Mouse (Mus musculus) embryonic facial prominence, embryonic 13.5 days (tissue): Measurements from ENCODE around the gene Dnase2a. TPM values are rescaled to one million over a fixed set of nuclear protein-coding genes. Genes with fewer than 3 reads are reported as not detected.

ENCODE experiments used
- ATAC-seq: fragments of 200-750 bp; cut with Nextera tagmentation; 2 replicates; pipeline ENCODE4 v1.8.0; 2017; ENCODE audit warnings: low read depth; ENCODE audit not compliant: insufficient number of reproducible peaks, insufficient read depth, low FRiP score, low TSS enrichment
- H3K27ac ChIP-seq: fragments of 300-500 bp; sonication (generic); 2 replicates; pipeline ENCODE4 v1.5.1; 2015; ENCODE audit warnings: moderate library complexity, mild to moderate bottlenecking, inconsistent platforms
- H3K27me3 ChIP-seq: fragments of 300-500 bp; sonication (generic); 2 replicates; pipeline ENCODE4 v1.6.1; 2015; ENCODE audit warnings: mild to moderate bottlenecking, inconsistent platforms
- H3K36me3 ChIP-seq: fragments of 300-500 bp; sonication (generic); 2 replicates; pipeline ENCODE4 v1.6.1; 2015; ENCODE audit warnings: mild to moderate bottlenecking, inconsistent platforms
- H3K4me1 ChIP-seq: fragments of 300-500 bp; sonication (generic); 2 replicates; pipeline ENCODE4 v1.6.1; 2015; ENCODE audit warnings: inconsistent platforms
- H3K4me2 ChIP-seq: fragments of 300-500 bp; sonication (generic); 2 replicates; pipeline ENCODE4 v1.6.1; 2015; ENCODE audit warnings: moderate library complexity, mild to moderate bottlenecking, inconsistent platforms
- H3K4me3 ChIP-seq: fragments of 300-500 bp; sonication (generic); 2 replicates; pipeline ENCODE4 v1.5.1; 2015; ENCODE audit warnings: mild to moderate bottlenecking, inconsistent platforms
- H3K9ac ChIP-seq: fragments of 300-500 bp; sonication (generic); 2 replicates; pipeline ENCODE4 v1.6.1; 2015; ENCODE audit warnings: mild to moderate bottlenecking, inconsistent platforms
- H3K9me3 ChIP-seq: fragments of 300-500 bp; sonication (generic); 2 replicates; pipeline ENCODE4 v1.6.1; 2016; ENCODE audit warnings: inconsistent platforms
- WGBS: fragments of 180-500 bp; shearing (Covaris S2); methylation state at CpG from one replicate; pipeline ENCODE4 v1.1.7; 2015; ENCODE audit warnings: mixed read lengths; 5-methylcytosine and 5-hydroxymethylcytosine counted together
- polyA plus RNA-seq: library from polyadenylated mRNA; unstranded; fragments of >200 nt; fragmentation: Nextera tagmentation; extraction: Ambion mirVana; gene quantifications from 2 replicates; pipeline ENCODE4 v1.2.1, GENCODE M21; 2015

Dnase2a gene
- polyA plus RNA-seq, 1 experiment from 2014 or later = 15.9 TPM

DNA sequence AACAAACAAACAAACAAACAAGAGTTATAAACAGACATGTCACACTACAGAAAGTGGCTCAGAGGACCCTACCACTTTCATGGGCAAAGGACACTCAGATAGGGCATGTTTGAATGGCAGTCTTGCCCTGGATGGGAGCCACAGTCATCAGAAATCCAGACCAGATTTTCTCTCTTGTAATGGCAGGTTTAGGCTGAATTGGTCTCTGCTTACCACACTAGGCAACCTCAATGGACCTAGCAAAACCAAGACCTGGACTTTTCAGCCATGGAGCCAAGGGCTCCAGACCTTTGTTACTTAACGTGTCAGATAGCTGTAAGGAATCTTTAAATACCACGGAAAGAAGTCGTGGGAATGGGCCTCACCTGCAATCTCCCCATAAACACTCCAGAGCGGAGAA is 35.3 kb downstream of the Dnase2a start:
- Histone ChIP-seq H3K36me3 (no peaks in the 10 kb centered on the region), H3K9ac (no peak overlapping the region), H3K9me3 (no peaks in the 10 kb centered on the region), H3K27me3 (peaks cover 88% of the 10 kb centered on the region), H3K4me1 (peaks cover 18% of the 10 kb centered on the region), H3K27ac (no peak overlapping the region), H3K4me2 (no peak overlapping the region), H3K4me3 (no peak overlapping the region)
- ATAC-seq = no peak
- 10% methylated on average over 4 of the region's 4 CpGs for WGBS

DNA sequence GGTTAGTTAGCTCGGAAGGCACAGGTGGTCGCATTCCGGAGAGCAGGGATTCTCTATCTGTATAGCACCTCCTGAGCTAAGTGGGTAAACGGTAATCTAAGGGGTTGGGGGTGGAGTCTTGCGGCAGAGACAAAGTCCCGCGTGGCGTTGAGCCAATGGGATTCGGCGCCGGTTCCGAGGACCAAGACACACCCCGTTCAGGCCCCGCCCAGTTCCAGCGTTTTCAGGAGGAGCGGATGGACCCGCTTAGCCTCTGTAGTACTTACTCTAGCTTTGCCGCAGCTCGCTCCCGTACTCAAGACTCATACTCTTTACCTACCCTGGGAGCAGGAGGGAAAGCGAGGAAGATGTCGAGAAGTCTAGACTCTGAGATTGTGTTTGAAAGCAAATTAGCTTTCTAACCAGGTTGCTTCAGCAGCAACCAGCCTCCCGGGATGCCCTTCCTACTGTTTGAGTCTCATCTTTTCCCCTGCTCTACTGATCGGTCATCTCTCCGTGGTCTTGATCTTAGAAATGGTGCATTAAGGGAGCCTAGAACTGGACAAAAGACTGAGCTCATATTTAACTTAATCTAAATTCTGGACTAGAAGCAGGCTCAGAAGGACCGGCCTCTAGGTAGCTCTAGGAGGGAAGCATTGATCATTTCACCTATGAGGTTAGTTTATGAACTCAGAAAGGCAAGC is 36.3 kb downstream of the Dnase2a start:
- peaks cover 85% of the 10 kb centered on the region for H3K27me3 ChIP-seq
- no peak overlapping the region for H3K9ac ChIP-seq
- WGBS = 2% methylated on average over 26 of the region's 26 CpGs
- peak overlapping the region; percentile 14; the same call in 1 of the 2 replicates for H3K4me2 ChIP-seq
- H3K4me3 ChIP-seq = peak overlapping the region; percentile 16
- no peaks in the 10 kb centered on the region for H3K36me3 ChIP-seq
- no peaks in the 10 kb centered on the region for H3K9me3 ChIP-seq
- H3K4me1 ChIP-seq = peaks cover 18% of the 10 kb centered on the region
- H3K27ac ChIP-seq = no peak overlapping the region
- no peak for ATAC-seq

DNA sequence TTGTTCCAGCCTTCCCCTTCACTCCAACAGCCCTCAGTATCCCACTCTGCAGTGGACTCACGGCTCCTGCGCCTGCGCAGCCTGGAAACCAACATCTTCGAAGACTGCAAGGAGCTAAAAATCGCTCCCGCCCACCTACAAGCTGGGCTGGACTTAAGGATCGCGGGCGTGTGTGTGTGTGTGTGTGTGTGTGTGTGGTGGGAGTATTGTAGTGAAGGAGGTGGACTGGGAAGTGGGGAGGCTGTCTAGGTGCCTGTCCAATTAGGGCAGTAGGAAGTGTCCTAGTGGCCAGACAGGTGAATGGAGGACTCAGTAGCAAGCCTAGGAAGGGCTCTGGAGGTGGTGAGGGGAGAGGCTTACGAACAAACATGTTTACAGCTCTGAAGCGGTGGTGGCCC is 36.9 kb downstream of the Dnase2a start:
- H3K27ac ChIP-seq = no peak overlapping the region
- H3K4me3 ChIP-seq = peak overlapping the region; percentile 47
- H3K27me3 ChIP-seq = peaks cover 88% of the 10 kb centered on the region
- H3K9ac ChIP-seq = no peak overlapping the region
- WGBS = 3% methylated on average over 11 of the region's 11 CpGs
- H3K4me2 ChIP-seq = peak overlapping the region; percentile 85; the same call in 1 of the 2 replicates
- H3K36me3 ChIP-seq = no peaks in the 10 kb centered on the region
- H3K9me3 ChIP-seq = no peaks in the 10 kb centered on the region
- no peak for ATAC-seq
- H3K4me1 ChIP-seq = peaks cover 18% of the 10 kb centered on the region

DNA sequence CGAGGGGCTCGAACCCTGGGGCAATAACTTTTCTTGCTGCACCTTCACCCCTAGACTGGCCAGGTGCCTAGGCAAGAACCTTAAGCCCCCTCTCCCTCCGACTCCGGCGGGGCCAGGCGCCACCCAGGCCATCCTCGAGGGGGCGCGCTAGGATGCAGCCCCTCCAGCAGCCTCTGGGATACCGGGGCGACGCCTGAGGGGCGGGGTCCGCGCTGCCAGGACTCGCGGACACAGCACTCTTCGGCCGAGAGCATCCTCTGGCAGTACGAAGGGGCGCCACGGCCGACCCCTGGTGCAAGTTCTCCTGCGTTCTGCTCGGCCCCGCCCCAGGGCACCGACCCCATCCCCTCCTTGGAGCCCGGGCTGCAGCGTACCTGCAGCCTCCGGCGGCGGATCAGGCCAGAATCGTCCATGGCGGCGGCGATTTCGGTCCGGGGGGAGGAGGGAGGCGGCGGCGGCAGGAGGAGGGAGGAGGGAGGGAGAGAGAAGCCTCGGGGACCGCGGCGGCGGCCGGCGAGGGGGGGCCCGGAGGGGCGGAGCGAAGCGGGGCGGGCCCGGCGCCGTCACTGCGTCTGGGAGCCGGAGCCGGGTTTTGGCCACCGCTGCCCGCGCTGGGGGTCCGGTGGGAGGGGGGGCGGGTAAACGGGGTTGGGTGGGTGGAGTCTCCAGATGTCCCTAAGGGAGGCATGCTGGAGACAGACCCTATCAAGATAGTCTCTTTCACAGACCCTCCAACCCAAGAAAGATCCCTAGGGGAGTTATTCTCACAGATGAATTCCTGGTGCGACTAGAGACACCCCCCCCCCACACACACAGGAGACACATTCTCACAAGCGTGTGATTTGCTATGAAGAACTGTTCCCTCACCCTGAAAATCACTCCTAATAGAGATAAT is 37.5 kb downstream of the Dnase2a start:
- H3K9ac ChIP-seq = 0 out of 2 replicates have a peak overlapping the region, but pooled peaks have one; percentile 32
- 1% methylated on average over 43 of the region's 67 CpGs for WGBS

DNA sequence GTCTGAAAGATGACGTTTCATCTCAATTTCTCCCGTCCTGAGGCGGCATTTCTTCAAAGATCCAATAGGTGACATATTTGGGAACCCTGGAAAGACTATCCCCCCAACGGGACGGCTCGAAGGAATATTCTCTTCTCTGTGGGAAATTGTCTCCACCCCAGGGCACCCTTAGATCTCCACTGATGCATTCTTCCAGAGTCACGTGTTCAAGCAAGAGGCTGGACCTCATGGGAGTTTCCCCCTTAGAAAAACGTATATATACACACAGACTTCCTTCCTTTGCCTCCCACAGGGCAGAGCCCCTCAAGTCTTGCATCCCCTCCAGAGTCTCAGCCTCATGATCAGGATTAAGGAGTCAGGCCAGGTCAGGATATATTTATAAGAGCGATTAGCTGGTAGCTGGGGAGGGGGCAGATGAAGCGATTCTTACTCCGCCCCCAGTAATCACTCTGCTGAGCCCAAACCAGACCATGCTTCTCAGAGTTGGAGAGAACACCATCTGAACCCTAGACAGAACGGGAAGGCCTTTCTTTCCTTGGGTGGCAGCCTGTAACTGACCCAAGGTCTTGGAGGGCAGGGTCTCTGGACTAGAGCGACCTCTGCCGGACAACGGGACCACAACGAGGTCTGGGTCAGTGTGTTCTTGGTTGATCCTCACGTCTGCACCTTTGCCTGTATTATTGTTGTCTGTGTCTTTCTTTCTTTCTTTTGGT is 38.3 kb downstream of the Dnase2a start, which contains the start of gene Rtbdn:
Gene Rtbdn (plus strand): TSS at position 464 of the 713 bp plus-strand sequence.
- Histone ChIP-seq H3K27ac (no peak within 1 kb of the TSS), H3K27me3 (peaks cover 90% of the 10 kb centered on the region), H3K4me3 (peak within 1 kb of the TSS; percentile 47), H3K36me3 (no peaks in the 10 kb centered on the region), H3K4me2 (peak within 1 kb of the TSS; percentile 85), H3K9ac (0 out of 2 replicates have a peak within 1 kb of the TSS, but pooled peaks have one; percentile 32), H3K4me1 (peaks cover 18% of the 10 kb centered on the region), H3K9me3 (no peaks in the 10 kb centered on the region)
- no peak for ATAC-seq
- 8% methylated on average over 17 of the region's 17 CpGs for WGBS

More for the DNA sequence above, 37.5 kb downstream of the Dnase2a start:
- ATAC-seq = 0 out of 2 replicates have a peak, but pooled peaks have one; percentile 13
- H3K4me1 ChIP-seq = peaks cover 18% of the 10 kb centered on the region
- peaks cover 88% of the 10 kb centered on the region for H3K27me3 ChIP-seq
- no peaks in the 10 kb centered on the region for H3K36me3 ChIP-seq
- H3K4me2 ChIP-seq = peak overlapping the region; percentile 85
- no peak overlapping the region for H3K27ac ChIP-seq
- H3K4me3 ChIP-seq = peak overlapping the region; percentile 47
- no peaks in the 10 kb centered on the region for H3K9me3 ChIP-seq

DNA sequence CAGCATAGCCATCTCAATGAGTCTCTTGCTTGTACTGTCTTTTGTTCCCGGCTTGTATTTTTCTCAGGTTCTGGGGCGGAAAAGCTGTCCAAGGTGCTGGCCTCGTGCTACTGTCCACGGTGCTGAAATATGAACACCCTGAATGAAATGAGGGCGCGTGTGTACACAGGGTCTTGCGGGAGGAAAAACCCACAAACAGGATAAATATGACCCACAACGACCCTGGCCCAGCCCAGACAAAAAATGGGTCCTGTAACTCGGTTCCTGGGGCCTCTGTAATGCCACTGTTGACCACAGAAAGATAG is 38.8 kb downstream of the Dnase2a start:
- ATAC-seq = no peak
- Histone ChIP-seq H3K36me3 (no peaks in the 10 kb centered on the region), H3K9me3 (no peaks in the 10 kb centered on the region), H3K27ac (no peak overlapping the region), H3K4me3 (no peak overlapping the region), H3K9ac (no peak overlapping the region), H3K4me1 (peaks cover 18% of the 10 kb centered on the region), H3K27me3 (peaks cover 91% of the 10 kb centered on the region), H3K4me2 (no peak overlapping the region)
- WGBS = 10% methylated on average over 9 of the region's 9 CpGs

DNA sequence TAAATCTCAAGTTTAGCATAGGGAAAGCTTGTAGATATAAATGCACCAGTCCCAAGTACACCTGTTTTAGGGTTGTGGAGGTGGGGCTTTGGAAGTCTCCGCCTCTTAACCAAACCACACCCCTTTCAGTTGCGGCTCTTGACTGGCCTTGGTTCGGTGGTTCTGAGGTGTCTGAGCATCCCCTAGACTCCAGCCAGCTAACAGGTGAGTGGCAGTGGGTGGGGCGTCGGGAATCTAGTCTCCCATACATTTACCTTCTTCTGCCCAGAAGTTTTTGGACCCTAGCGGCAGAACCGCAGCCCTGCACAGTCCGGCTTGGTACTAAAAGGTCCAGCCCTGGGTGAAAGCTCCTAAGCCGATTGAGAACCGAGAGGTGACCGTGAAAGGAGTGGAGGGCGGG is 41.4 kb downstream of the Dnase2a start:
- peaks cover 85% of the 10 kb centered on the region for H3K27me3 ChIP-seq
- H3K36me3 ChIP-seq = no peaks in the 10 kb centered on the region
- H3K4me3 ChIP-seq = no peak overlapping the region
- H3K9me3 ChIP-seq = no peaks in the 10 kb centered on the region
- no peak for ATAC-seq
- no peak overlapping the region for H3K4me2 ChIP-seq
- WGBS = 15% methylated on average over 12 of the region's 12 CpGs
- no peak overlapping the region for H3K27ac ChIP-seq
- H3K9ac ChIP-seq = no peak overlapping the region
- peaks cover 14% of the 10 kb centered on the region for H3K4me1 ChIP-seq

DNA sequence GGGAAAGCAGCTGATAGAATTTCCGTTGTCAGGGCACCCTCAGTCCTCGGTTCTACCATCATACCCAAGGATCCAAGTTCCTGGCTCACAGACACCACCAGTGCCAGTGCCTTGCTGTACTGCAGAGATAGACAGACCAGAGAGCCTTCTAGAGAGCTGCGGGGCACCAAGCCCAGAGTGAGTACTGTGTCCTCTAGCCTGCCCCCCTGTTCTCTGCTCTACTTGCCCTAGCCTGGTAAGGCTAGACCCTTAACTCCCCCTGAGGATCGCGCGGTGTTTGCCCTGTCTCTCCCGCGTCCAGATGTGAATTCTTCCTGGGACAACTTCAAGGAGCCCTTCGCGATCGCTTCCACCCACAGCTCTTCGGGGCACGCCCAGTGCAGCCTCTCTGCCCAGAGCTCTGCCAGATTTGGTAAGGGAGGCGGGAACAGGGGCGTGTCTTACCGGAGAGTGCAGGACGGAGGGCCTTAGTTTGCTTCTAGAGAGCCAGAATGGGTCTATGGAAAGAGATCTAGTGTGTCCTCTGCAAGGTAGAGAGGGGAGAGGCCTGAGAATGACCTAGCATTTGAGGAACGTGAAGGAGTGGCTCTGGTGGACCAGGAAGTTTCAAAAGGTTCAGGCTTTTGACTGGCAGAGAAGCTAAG is 44.4 kb downstream of the Dnase2a start:
- Histone ChIP-seq H3K27me3 (peaks cover 58% of the 10 kb centered on the region), H3K9ac (no peak overlapping the region), H3K4me1 (no peaks in the 10 kb centered on the region; the same call in 1 of the 2 replicates), H3K36me3 (peaks cover 11% of the 10 kb centered on the region), H3K4me2 (peak overlapping the region; percentile 24; the same call in 1 of the 2 replicates), H3K9me3 (no peaks in the 10 kb centered on the region), H3K4me3 (peak overlapping the region; percentile 6; the same call in 1 of the 2 replicates), H3K27ac (no peak overlapping the region)
- no peak for ATAC-seq
- WGBS = 9% methylated on average over 18 of the region's 18 CpGs

DNA sequence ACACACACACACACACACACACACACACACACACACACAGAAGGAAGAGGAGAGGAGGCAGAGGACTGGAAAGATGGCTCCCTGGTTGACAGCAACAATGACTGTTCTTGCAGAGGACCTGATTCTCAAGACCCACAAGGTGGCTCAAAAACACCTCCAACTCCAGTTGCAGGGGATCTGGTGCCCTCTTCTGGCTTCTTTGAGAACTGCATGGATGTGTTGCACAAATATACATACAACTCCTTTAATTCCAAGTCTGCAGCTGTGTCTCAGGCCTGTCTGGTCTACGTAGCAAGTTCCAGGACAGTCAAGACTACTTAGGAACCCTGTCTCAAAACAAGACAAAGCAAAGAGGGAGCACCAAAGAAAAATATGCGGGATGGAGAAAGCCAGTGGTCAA is 48.4 kb downstream of the Dnase2a start:
- 50% methylated on average over 2 of the region's 2 CpGs for WGBS

DNA sequence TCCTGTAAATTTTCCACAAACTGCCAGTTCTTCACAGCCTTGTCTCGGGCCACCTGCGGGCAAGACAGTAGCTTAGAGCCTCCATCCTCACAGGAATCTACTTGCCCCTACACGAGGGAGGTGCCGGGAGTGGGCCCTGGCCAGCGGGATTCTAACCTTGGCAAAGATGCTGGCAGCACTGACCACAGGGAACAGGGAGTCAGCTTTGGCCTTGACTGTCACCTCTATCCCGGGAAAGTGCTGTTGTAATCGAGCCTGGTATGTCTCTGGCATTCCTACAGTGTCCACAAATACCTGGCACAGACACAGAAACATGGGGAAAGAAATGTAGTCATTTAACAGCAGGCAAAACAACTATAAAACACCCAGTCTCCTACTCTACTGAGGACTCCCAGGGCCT is 51.5 kb downstream of the Dnase2a start:
- no peak overlapping the region for H3K9ac ChIP-seq
- peaks cover 46% of the 10 kb centered on the region for H3K36me3 ChIP-seq
- H3K4me1 ChIP-seq = peaks cover 1% of the 10 kb centered on the region
- H3K27me3 ChIP-seq = no peaks in the 10 kb centered on the region
- no peak overlapping the region for H3K27ac ChIP-seq
- WGBS = 92% methylated on average over 7 of the region's 7 CpGs
- no peak for ATAC-seq
- no peak overlapping the region for H3K4me3 ChIP-seq
- no peaks in the 10 kb centered on the region for H3K9me3 ChIP-seq
- H3K4me2 ChIP-seq = no peak overlapping the region

More for the DNA sequence above, 48.4 kb downstream of the Dnase2a start:
- Histone ChIP-seq H3K9ac (no peak overlapping the region), H3K4me2 (no peak overlapping the region), H3K36me3 (peaks cover 41% of the 10 kb centered on the region), H3K27ac (no peak overlapping the region), H3K9me3 (no peaks in the 10 kb centered on the region), H3K4me1 (no peaks in the 10 kb centered on the region; the same call in 1 of the 2 replicates), H3K27me3 (peaks cover 21% of the 10 kb centered on the region), H3K4me3 (no peak overlapping the region)
- no peak for ATAC-seq

DNA sequence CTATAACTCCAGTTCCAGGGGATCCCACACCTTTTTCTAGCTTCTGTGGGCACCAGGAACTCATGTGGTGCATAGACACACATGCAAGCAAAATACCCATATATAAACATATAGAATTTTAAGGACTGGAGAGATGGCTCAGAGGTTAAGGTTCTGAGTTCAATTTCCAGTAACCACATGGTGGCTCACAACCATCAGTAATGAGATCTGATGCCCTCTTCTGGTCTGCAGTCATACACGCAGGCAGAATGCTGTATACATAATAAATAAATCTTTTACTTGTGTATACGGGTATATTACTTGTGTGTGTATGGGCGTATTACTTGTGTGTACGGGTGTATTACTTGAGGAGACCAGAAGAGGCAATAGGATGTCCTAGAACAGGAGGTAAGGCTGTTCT is 55.6 kb downstream of the Dnase2a start:
- H3K4me2 ChIP-seq = no peak overlapping the region
- no peak for ATAC-seq
- peaks cover 33% of the 10 kb centered on the region for H3K4me1 ChIP-seq
- H3K9ac ChIP-seq = no peak overlapping the region
- no peak overlapping the region for H3K4me3 ChIP-seq
- no peak overlapping the region for H3K27ac ChIP-seq
- 89% methylated on average over 4 of the region's 4 CpGs for WGBS
- peaks cover 23% of the 10 kb centered on the region for H3K36me3 ChIP-seq
- no peaks in the 10 kb centered on the region for H3K9me3 ChIP-seq
- no peaks in the 10 kb centered on the region for H3K27me3 ChIP-seq
